Mouse (Mus musculus) small intestine, adult 2 months (tissue): ENCODE results near the gene Myh9. TPM values are rescaled to one million over a fixed set of nuclear protein-coding genes. Genes with fewer than 3 reads are reported as not detected.

ENCODE experiments used
- H3K27ac ChIP-seq: fragments of 200-500 bp; 2 replicates; pipeline ENCODE4 v1.5.1; 2012; ENCODE audit warnings: low read depth, low read length, control low read depth, inconsistent platforms; ENCODE audit not compliant: insufficient read depth
- H3K27me3 ChIP-seq: fragments of 200-500 bp; 2 replicates; pipeline ENCODE4 v1.6.1; 2012; ENCODE audit warnings: mild to moderate bottlenecking, moderate library complexity, low read length, inconsistent platforms; ENCODE audit not compliant: control insufficient read depth, insufficient read depth
- H3K36me3 ChIP-seq: fragments of 200-500 bp; 2 replicates; pipeline ENCODE4 v1.6.1; 2012; ENCODE audit warnings: mild to moderate bottlenecking, low read length, control low read depth, inconsistent platforms; ENCODE audit not compliant: control insufficient read depth, insufficient read depth
- H3K4me1 ChIP-seq: fragments of 200-500 bp; 2 replicates; pipeline ENCODE4 v1.6.1; 2012; ENCODE audit warnings: low read length, inconsistent platforms, mixed read lengths; ENCODE audit not compliant: control insufficient read depth, insufficient read depth, insufficient read length
- H3K4me3 ChIP-seq: fragments of 200-500 bp; 2 replicates; pipeline ENCODE4 v1.5.1; 2012; ENCODE audit warnings: low read depth, mild to moderate bottlenecking, control low read depth, inconsistent platforms, low read length, moderate library complexity
- CTCF ChIP-seq: fragments of 200-500 bp; IDR thresholded peaks from 2 replicates; pipeline ENCODE4 v1.5.1; 2012; ENCODE audit warnings: low read depth, mild to moderate bottlenecking, control low read depth, inconsistent platforms, low read length, moderate library complexity, mixed read lengths; ENCODE audit not compliant: insufficient replicate concordance, insufficient read length; ENCODE audit errors: extremely low read depth
- POLR2A ChIP-seq: fragments of 200-500 bp; IDR thresholded peaks from 2 replicates; pipeline ENCODE4 v1.6.1; 2012; ENCODE audit warnings: low read depth, mild to moderate bottlenecking, control low read depth, inconsistent platforms, low read length, moderate library complexity
- WGBS: fragments of 180-500 bp; shearing (Covaris S2); methylation state at CpG from one replicate; pipeline ENCODE4 v1.1.7; 2018; 5-methylcytosine and 5-hydroxymethylcytosine counted together
- polyA plus RNA-seq: library from polyadenylated mRNA; depleted of rRNA; stranded (reverse); fragments of >200 nt; gene quantifications from 2 replicates; pipeline ENCODE4 v1.2.3, GENCODE M21; 2012

Gene Myh9
- polyA plus RNA-seq, 1 experiment, result 89.4 TPM

DNA sequence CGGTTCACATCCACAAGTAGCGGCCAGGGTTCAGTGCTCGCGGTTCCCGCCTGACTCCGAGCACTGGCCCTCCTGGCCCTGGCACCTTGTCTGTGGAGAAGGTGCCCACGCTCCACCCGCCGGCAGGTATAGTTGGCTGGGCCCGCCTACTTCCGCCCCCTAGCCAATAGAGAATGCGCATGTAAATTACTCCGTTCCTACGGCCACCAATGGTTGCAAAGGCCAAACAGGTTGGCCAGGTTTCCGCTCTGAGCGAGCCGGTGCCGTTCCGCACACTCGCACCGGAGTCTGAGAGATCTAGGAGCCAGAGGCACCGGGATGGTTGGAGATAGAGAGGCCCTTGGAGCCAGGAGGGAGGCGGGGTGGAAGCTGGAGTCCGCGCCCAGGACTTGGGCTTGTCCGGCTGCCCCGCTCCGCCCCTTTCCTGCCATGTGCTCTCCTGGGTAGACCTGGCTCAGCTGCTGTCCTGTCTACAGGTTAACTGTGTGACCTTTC, 15.7 kb upstream of the Myh9 start:
- Histone ChIP-seq H3K4me1 (peaks cover 29% of the 10 kb centered on the region; the same call in 1 of the 2 replicates), H3K4me3 (peak overlapping the region; percentile 34), H3K27ac (peak overlapping the region; percentile 41), H3K36me3 (no peaks in the 10 kb centered on the region), H3K27me3 (no peaks in the 10 kb centered on the region)
- TF ChIP-seq CTCF, result no peak
- TF ChIP-seq POLR2A, result no peak; the same call in 1 of the 2 replicates
- WGBS, result 10% methylated on average over 28 of the region's 28 CpGs

DNA sequence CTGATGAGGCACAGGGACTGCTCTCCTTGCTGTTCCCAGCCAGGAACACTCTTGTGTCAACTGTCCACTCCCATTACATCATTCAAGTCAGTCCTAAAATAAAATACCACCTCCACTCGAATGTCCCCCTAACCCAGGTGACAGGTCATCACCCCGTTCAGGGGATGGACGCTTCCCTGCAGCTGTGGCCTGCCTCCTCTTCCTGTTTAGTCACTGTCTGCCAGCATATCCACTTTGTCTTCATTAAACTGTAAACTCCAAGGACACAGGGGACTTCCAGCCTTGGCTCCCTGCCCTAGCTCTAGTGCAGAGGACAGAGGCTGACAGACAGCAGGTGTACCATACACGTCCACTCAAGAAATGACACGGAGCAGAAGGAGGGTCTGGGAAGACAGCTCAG, 14.6 kb upstream of the Myh9 start:
- Histone ChIP-seq H3K4me3 (no peak overlapping the region), H3K36me3 (no peaks in the 10 kb centered on the region), H3K27me3 (no peaks in the 10 kb centered on the region), H3K27ac (peak overlapping the region; percentile 67), H3K4me1 (peaks cover 29% of the 10 kb centered on the region; the same call in 1 of the 2 replicates)
- TF ChIP-seq POLR2A, result no peak
- no peak for TF ChIP-seq CTCF
- 16% methylated on average over 5 of the region's 5 CpGs for WGBS

DNA sequence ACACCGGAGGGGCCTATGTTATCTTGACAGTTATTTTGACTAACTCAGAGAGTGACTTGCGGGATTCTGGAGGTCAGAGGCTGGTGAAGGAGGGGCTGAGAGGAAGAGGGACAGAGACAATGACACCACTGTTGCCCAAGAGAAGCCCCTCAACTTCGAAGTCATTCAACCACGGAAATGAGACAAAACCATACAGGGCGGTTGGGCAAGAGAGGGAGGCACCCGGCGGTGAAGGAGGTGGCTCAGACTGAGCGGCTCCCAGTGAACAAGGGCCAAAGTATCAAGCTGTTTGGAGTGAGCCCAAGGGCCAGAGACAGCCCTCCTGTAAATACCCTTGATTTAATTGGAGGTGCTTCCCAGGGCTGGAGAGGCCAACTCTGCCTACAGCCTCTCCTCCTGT, 13.3 kb upstream of the Myh9 start:
- H3K27me3 ChIP-seq, result no peaks in the 10 kb centered on the region
- H3K36me3 ChIP-seq, result no peaks in the 10 kb centered on the region
- peak overlapping the region; percentile 86 for H3K27ac ChIP-seq
- 15% methylated on average over 8 of the region's 8 CpGs for WGBS
- H3K4me3 ChIP-seq, result no peak overlapping the region
- TF ChIP-seq POLR2A (no peak), CTCF (no peak)
- peaks cover 29% of the 10 kb centered on the region; the same call in 1 of the 2 replicates for H3K4me1 ChIP-seq

DNA sequence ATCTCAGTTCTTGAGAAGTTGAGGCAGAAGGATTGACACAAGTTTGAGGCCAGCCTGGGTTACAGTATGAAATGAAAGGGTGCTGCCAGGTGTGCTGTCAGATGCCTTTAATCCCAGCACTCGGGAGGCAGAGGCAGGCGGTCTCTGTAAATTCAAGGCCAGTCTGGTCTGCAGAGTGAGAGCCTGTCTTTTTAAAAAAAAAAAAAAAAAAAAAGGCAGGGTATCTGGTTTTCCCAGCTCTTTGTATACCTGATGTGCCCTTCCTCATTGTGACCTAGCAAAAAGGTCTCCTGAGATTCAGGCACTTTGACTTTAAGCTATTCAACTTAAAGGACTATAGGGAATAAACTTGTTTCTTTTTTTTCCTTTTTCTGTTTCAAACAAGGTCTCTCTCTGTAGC, 10.0 kb upstream of the Myh9 start:
- 95% methylated on average over 2 of the region's 2 CpGs for WGBS
- TF ChIP-seq CTCF (no peak), POLR2A (no peak)

DNA sequence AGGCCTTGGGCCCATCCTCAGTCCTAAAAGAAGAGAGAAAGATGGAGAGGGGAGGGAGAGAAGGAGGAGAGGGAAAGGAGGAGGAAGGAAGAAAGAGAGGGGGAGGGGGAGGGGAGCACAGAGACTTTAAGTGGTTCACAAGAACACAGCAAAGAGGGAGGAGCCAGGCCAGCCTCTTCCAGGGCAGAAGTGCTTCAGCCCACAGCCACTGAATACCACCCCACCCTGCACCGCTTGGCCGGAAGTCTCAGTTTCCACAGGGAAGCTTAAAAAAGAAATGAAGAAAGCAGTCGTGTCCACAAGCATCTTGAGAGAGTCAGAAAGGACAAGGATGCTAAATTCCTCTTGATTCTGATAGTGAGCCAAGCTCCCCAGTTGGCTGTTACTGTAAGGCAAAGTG, 9.2 kb upstream of the Myh9 start:
- WGBS, result 65% methylated on average over 3 of the region's 3 CpGs
- no peaks in the 10 kb centered on the region for H3K27me3 ChIP-seq
- peak overlapping the region; percentile 28 for H3K27ac ChIP-seq
- H3K4me1 ChIP-seq, result peaks cover 30% of the 10 kb centered on the region; the same call in 1 of the 2 replicates
- no peak overlapping the region for H3K4me3 ChIP-seq
- H3K36me3 ChIP-seq, result no peaks in the 10 kb centered on the region
- TF ChIP-seq POLR2A (no peak), CTCF (no peak)

More for the DNA sequence above, 10.0 kb upstream of the Myh9 start:
- Histone ChIP-seq H3K27me3 (no peaks in the 10 kb centered on the region), H3K36me3 (no peaks in the 10 kb centered on the region), H3K27ac (no peak overlapping the region), H3K4me3 (no peak overlapping the region), H3K4me1 (peaks cover 38% of the 10 kb centered on the region; the same call in 1 of the 2 replicates)

DNA sequence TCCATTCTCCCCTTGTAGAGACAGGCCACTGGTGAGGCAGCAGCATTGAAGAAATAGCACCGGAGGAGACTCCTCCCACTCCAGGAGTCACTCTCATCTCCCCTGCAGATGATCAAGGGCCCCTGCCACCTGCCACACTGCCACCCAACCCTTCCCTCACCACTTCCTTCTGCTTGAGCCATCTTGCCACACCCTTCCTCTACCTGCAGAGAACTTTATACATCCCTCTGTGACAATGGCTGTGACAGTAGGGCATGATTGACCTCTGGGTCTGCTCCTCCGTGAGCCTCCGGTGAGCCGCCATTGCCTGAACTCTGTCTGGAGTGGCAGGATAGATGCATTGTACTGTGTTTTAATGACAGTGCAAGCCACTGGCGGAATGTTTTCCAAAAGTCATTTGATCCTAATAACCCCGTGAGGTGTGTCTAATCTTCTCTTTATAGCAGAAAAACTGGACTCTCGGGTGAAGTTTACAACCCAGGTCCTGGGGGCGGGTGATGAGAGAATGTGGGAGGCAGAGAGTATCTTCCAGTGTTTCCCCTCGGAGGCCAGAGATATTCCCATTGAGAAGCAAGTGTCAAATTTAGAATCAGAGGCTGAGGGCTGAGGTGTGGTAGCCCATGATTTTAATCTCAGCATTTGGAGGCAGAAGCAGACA, 7.7 kb upstream of the Myh9 start:
- 36% methylated on average over 9 of the region's 9 CpGs for WGBS
- Histone ChIP-seq H3K27me3 (no peaks in the 10 kb centered on the region), H3K4me1 (peaks cover 18% of the 10 kb centered on the region; the same call in 1 of the 2 replicates), H3K4me3 (peak overlapping the region; percentile 29; the same call in 1 of the 2 replicates), H3K36me3 (no peaks in the 10 kb centered on the region), H3K27ac (peak overlapping the region; percentile 60)
- TF ChIP-seq CTCF, result no peak
- TF ChIP-seq POLR2A, result no peak

DNA sequence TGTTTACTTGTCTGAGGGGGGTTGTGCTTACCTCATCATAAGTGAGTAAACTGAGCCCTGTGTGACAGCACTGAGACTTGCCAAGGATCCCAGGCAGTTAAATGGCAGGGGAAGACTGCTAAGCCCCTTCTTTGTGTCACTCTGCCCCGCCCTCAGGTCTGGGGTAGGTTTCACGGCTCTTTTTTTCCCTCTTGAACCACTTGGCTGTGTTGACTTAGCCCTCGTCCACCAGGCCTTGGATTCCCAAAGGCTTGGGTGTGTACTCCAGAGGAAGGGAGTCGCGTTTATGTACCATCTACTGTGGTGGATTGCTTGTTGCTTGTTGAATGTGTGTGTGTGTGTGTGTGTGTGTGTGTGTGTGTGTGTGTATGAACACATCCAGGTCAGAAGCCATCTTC, 7.1 kb upstream of the Myh9 start:
- Histone ChIP-seq H3K36me3 (no peaks in the 10 kb centered on the region), H3K4me1 (peaks cover 18% of the 10 kb centered on the region; the same call in 1 of the 2 replicates), H3K27ac (peak overlapping the region; percentile 60), H3K4me3 (no peak overlapping the region), H3K27me3 (no peaks in the 10 kb centered on the region)
- TF ChIP-seq POLR2A, result no peak
- TF ChIP-seq CTCF, result no peak
- WGBS, result 49% methylated on average over 5 of the region's 5 CpGs
